ENCODE assay signal across 8 mouse cellular contexts in genomic region chr5:34336775-34337450, GRCm38 (mm10). TPM values are rescaled to one million over a fixed set of nuclear protein-coding genes. Genes with fewer than 3 reads are reported as not detected.
DNase-seq lines count a peak whose midpoint lies in the region; ATAC-seq and TF ChIP-seq lines count a peak whose summit lies in the region.

No protein-coding gene starts in this region.

- H3K4me1 ChIP-seq in CH12.LX (ENCODE audit: control insufficient read depth in 1 of 2, insufficient read depth in 2 of 2) = peaks cover 4 to 45% of the 10 kb centered on the region in 2 experiments; a peak in 3 of 4 replicates

- H3K79me2 ChIP-seq in CH12.LX (replicated peaks; ENCODE audit: control insufficient read depth, extremely low read depth, insufficient read depth, poor library complexity, severe bottlenecking) = peaks cover 57% of the 10 kb centered on the region

- peak overlapping the region; percentile 84 to 97 (median 92) for H3K4me3 ChIP-seq in CH12.LX (replicated peaks in 1 of 3; ENCODE audit: low read depth in 2 of 3, low read length in 2 of 3, poor library complexity in 1 of 3)

- no peak for TF ChIP-seq RAD21 in CH12.LX (IDR thresholded peaks at IDR 0.05; ENCODE audit: low read depth, low read length)

- TF ChIP-seq POLR2A in CH12.LX (IDR thresholded peaks at IDR 0.05; ENCODE audit: low read depth, low read length) = no peak; the same call in 1 of the 2 replicates

- peak overlapping the region; percentile 97 for H3K4me2 ChIP-seq in CH12.LX (ENCODE audit: insufficient read depth, low read depth, poor library complexity, severe bottlenecking)

- TF ChIP-seq CTCF in CH12.LX (conservative IDR thresholded peaks at IDR 0.05 in 1 of 2, IDR thresholded peaks at IDR 0.05 in 1 of 2; ENCODE audit: low read depth in 2 of 2, low read length in 2 of 2) = no peak

- dilution Hi-C loops in CH12.LX (cut with MboI; ENCODE audit: extremely low pct_ligation_motif_present, extremely low pct_unique_long_range_greater_than_20kb, low sequenced_read_pairs) = no loop called here

- H3K9ac ChIP-seq in CH12.LX (ENCODE audit: insufficient read depth, low read depth) = peak overlapping the region; percentile 95

- peak; percentile 54 for DNase-seq in CH12.LX (ENCODE audit: extremely low read depth)
- peak; percentile 65 for DNase-seq in adrenal gland, postnatal 25 days
- DNase-seq in heart, postnatal 14 days = peak; percentile 50 to 58
- DNase-seq in kidney, postnatal 36 days = peak; percentile 42 to 72
- peak; percentile 55 for DNase-seq in lung, postnatal 14 days
- peak; percentile 26 for DNase-seq in ovary, postnatal 14 days (ENCODE audit: low spot score)
- DNase-seq in thymus, postnatal 14 days = peak; percentile 79

- intact Hi-C loops in heart, postnatal 14 days (cut with DNase I) = loop anchor here (10.0 kb wide), 1 partner anchor 122 kb away; no protein-coding TSS in a partner anchor

- H3K27ac ChIP-seq in CH12.LX (ENCODE audit: insufficient read depth, low read depth) = peak overlapping the region; percentile 83

- ATAC-seq in erythroblast, adult 5-6 weeks (replicated peaks; ENCODE audit: low FRiP score, poor library complexity, severe bottlenecking) = peak; percentile 61

- no peaks in the 10 kb centered on the region for H3K27me3 ChIP-seq in CH12.LX (replicated peaks)

- no peaks in the 10 kb centered on the region for H3K9me3 ChIP-seq in CH12.LX (replicated peaks; ENCODE audit: low read length)

- no peak for TF ChIP-seq EP300 in CH12.LX (IDR thresholded peaks at IDR 0.05; ENCODE audit: low read length)

- in situ Hi-C loops in CH12.LX (cut with MboI; ENCODE audit: low pct_ligation_motif_present, low pct_unique_long_range_greater_than_20kb, low sequenced_read_pairs) = no loop called here

- H3K36me3 ChIP-seq in CH12.LX (replicated peaks in 1 of 2; ENCODE audit: control insufficient read depth in 1 of 2, insufficient read depth in 1 of 2, low read length in 1 of 2) = peaks cover 0 to 34% of the 10 kb centered on the region in 2 experiments

TF ChIP-seq in CH12.LX, 34 proteins besides CTCF, POLR2A, EP300 and RAD21:
- TF ChIP-seq MEF2A (IDR thresholded peaks at IDR 0.05; ENCODE audit: borderline replicate concordance, low read depth, low read length) (no peak), SIN3A (IDR thresholded peaks at IDR 0.05; ENCODE audit: low read length) (peak; percentile 54; the same call in 1 of the 2 replicates), UBTF (IDR thresholded peaks at IDR 0.05; ENCODE audit: low read depth, low read length) (0 out of 2 replicates have a peak, but pooled peaks have one; percentile 50), ETS1 (conservative IDR thresholded peaks at IDR 0.05; ENCODE audit: low read depth, low read length) (no peak), MYC (IDR thresholded peaks at IDR 0.05; ENCODE audit: low read depth, low read length) (peak; percentile 86), MAX (IDR thresholded peaks at IDR 0.05; ENCODE audit: low read length) (peak; percentile 83), TCF12 (IDR thresholded peaks at IDR 0.05; ENCODE audit: low read depth, low read length) (peak; percentile 48; the same call in 1 of the 2 replicates), ZC3H11A (IDR thresholded peaks at IDR 0.05; ENCODE audit: low read depth, low read length) (no peak), TBP (conservative IDR thresholded peaks at IDR 0.05; ENCODE audit: low read depth, low read length) (0 out of 2 replicates have a peak, but pooled peaks have one; percentile 23), PAX5 (IDR thresholded peaks at IDR 0.05; ENCODE audit: low read length) (no peak), E2F4 (IDR thresholded peaks at IDR 0.05; ENCODE audit: insufficient replicate concordance, low read depth, low read length) (no peak), RCOR1 (conservative IDR thresholded peaks at IDR 0.05; ENCODE audit: low read depth, low read length) (no peak; the same call in 1 of the 2 replicates), USF1 (IDR thresholded peaks at IDR 0.05; ENCODE audit: low read depth, low read length) (no peak), CHD2 (IDR thresholded peaks at IDR 0.05; ENCODE audit: low read length) (peak; percentile 22; the same call in 1 of the 2 replicates), SMC3 (IDR thresholded peaks at IDR 0.05; ENCODE audit: low read depth, low read length) (no peak), MXI1 (IDR thresholded peaks at IDR 0.05; ENCODE audit: low read depth, low read length) (peak; percentile 91), HCFC1 (IDR thresholded peaks at IDR 0.05; ENCODE audit: low read depth, low read length) (peak; percentile 29; the same call in 1 of the 2 replicates), NELFE (IDR thresholded peaks at IDR 0.05; ENCODE audit: low read depth, low read length) (0 out of 2 replicates have a peak, but pooled peaks have one; percentile 19), GABPA (IDR thresholded peaks at IDR 0.05; ENCODE audit: insufficient replicate concordance, low read depth, low read length) (no peak), ELF1 (IDR thresholded peaks at IDR 0.05; ENCODE audit: low read depth, low read length) (peak; percentile 30; the same call in 1 of the 2 replicates)

RNA-seq across cellular contexts. Expression of gene Rnf4, which starts 0.8 kb away (rescaled TPM):
- total RNA-seq in CH12.LX (2012; rRNA removed) (60.3 and 77.1 TPM in 2 replicates), CH12.LX (2014; rRNA removed) (117 and 119 TPM in 2 replicates)
- 108 and 112 TPM in 2 replicates for polyA plus RNA-seq in CH12.LX (2012; ENCODE audit: insufficient read length, low read depth)
- total RNA-seq in adrenal gland, postnatal 25 days (2021) = 92.9 and 94.1 TPM in 2 replicates
- total RNA-seq in erythroblast, adult 5-6 weeks (2015; ENCODE audit: low replicate concordance) = 32.8 and 33.4 TPM in 2 replicates
- 38.6 and 38.8 TPM in 2 replicates for total RNA-seq in erythroblast, adult 5-6 weeks (2017; ENCODE audit: low replicate concordance)
- 10 to 100 TPM; 38.0 to 38.2 TPM for total RNA-seq in heart, postnatal 14 days (2021)

RNA-seq across cellular contexts. Expression of gene Fam193a, which starts 32.8 kb away (rescaled TPM):
- 7.2 and 8.5 TPM in 2 replicates for total RNA-seq in CH12.LX (2012; rRNA removed)
- total RNA-seq in CH12.LX (2014; rRNA removed) = 3.6 and 3.8 TPM in 2 replicates
- polyA plus RNA-seq in CH12.LX (2012; ENCODE audit: insufficient read length, low read depth) = 18.3 and 19.0 TPM in 2 replicates
- total RNA-seq in adrenal gland, postnatal 25 days (2021) = 38.0 and 38.3 TPM in 2 replicates
- total RNA-seq in erythroblast, adult 5-6 weeks (2015; ENCODE audit: low replicate concordance) = 18.0 and 18.1 TPM in 2 replicates
- total RNA-seq in erythroblast, adult 5-6 weeks (2017; ENCODE audit: low replicate concordance) = 12.5 and 16.9 TPM in 2 replicates
- 10 to 100 TPM; 32.6 to 36.6 TPM for total RNA-seq in heart, postnatal 14 days (2021)

RNA-seq across cellular contexts. Expression of gene Cfap99, which starts 48.5 kb away (rescaled TPM):
- total RNA-seq in CH12.LX (2012; rRNA removed) = not detected in 2 replicates
- total RNA-seq in CH12.LX (2014; rRNA removed) = not detected in 2 replicates
- polyA plus RNA-seq in CH12.LX (2012; ENCODE audit: insufficient read length, low read depth) = not detected in 2 replicates
- not detected in 2 replicates for total RNA-seq in adrenal gland, postnatal 25 days (2021)
- not detected in 2 replicates for total RNA-seq in erythroblast, adult 5-6 weeks (2015; ENCODE audit: low replicate concordance)
- total RNA-seq in erythroblast, adult 5-6 weeks (2017; ENCODE audit: low replicate concordance) = not detected in 2 replicates
- not detected for total RNA-seq in heart, postnatal 14 days (2021)

RNA-seq across cellular contexts. Expression of gene Zfyve28, which starts 48.7 kb away (rescaled TPM):
- total RNA-seq in CH12.LX (2012; rRNA removed) = 1.2 and 1.7 TPM in 2 replicates
- 2.0 TPM in 2 replicates for total RNA-seq in CH12.LX (2014; rRNA removed)
- 2.8 and 2.9 TPM in 2 replicates for polyA plus RNA-seq in CH12.LX (2012; ENCODE audit: insufficient read length, low read depth)
- total RNA-seq in adrenal gland, postnatal 25 days (2021) = 0.70 TPM in 1 of 2 replicates, not detected in the other
- not detected in 2 replicates for total RNA-seq in erythroblast, adult 5-6 weeks (2015; ENCODE audit: low replicate concordance)
- 0.42 and 0.68 TPM in 2 replicates for total RNA-seq in erythroblast, adult 5-6 weeks (2017; ENCODE audit: low replicate concordance)
- total RNA-seq in heart, postnatal 14 days (2021) = 1 to 10 TPM in 1 of 2 experiments, under 1 TPM in 1; 0.41 to 1.0 TPM

Comparison
In these comparisons a context has a peak if more than half of its experiments do, and no peak if none do; other contexts are left out.
1. Peak in every context shown above with its lines: DNase-seq, ATAC-seq, H3K4me3 ChIP-seq and H3K27ac ChIP-seq.
2. DNase-seq: peak in every context shown above with its lines; median percentile 79 in thymus, postnatal 14 days; 65 in adrenal gland, postnatal 25 days; 57 in kidney, postnatal 36 days; 55 in lung, postnatal 14 days; 54 in CH12.LX; 54 in heart, postnatal 14 days; 26 in ovary, postnatal 14 days.